Mouse (Mus musculus) midbrain, embryonic 10.5 days (tissue): ENCODE measurements around the gene Fam126a. TPM values are rescaled to one million over a fixed set of nuclear protein-coding genes. Genes with fewer than 3 reads are reported as not detected.

Source experiments
- DNase-seq: peaks from one replicate; pipeline ENCODE4 v3.0.0-alpha.2; 2017; ENCODE audit warnings: low spot score
- H3K27ac ChIP-seq: fragments of 300-500 bp; sonication (generic); replicated peaks from 2 replicates; pipeline ENCODE4 v1.5.1; 2016; ENCODE audit warnings: mild to moderate bottlenecking
- H3K27me3 ChIP-seq: fragments of 300-500 bp; sonication (generic); 2 replicates; pipeline ENCODE4 v1.6.1; 2016; ENCODE audit warnings: low read depth, mild to moderate bottlenecking; ENCODE audit not compliant: poor library complexity, severe bottlenecking
- H3K36me3 ChIP-seq: fragments of 300-500 bp; sonication (generic); 2 replicates; pipeline ENCODE4 v1.6.1; 2016; ENCODE audit warnings: mild to moderate bottlenecking, moderate library complexity
- H3K4me1 ChIP-seq: fragments of 300-500 bp; sonication (generic); 2 replicates; pipeline ENCODE4 v1.6.1; 2016
- H3K4me3 ChIP-seq: fragments of 300-500 bp; sonication (generic); 2 replicates; pipeline ENCODE4 v1.5.1; 2016; ENCODE audit warnings: mild to moderate bottlenecking, moderate library complexity
- H3K9me3 ChIP-seq: fragments of 300-500 bp; sonication (generic); replicated peaks from 2 replicates; pipeline ENCODE4 v1.6.1; 2016; ENCODE audit warnings: mild to moderate bottlenecking
- WGBS: fragments of 180-500 bp; shearing (Covaris S2); methylation state at CpG from one replicate; pipeline ENCODE4 v1.1.7; 2016; 5-methylcytosine and 5-hydroxymethylcytosine counted together
- polyA plus RNA-seq: library from polyadenylated mRNA; unstranded; fragments of >200 nt; fragmentation: Nextera tagmentation; extraction: Ambion mirVana; gene quantifications from 2 replicates; pipeline ENCODE4 v1.2.1, GENCODE M21; 2016

The Fam126a gene
- polyA plus RNA-seq, 1 experiment from 2014 or later: 24.6 TPM

DNA sequence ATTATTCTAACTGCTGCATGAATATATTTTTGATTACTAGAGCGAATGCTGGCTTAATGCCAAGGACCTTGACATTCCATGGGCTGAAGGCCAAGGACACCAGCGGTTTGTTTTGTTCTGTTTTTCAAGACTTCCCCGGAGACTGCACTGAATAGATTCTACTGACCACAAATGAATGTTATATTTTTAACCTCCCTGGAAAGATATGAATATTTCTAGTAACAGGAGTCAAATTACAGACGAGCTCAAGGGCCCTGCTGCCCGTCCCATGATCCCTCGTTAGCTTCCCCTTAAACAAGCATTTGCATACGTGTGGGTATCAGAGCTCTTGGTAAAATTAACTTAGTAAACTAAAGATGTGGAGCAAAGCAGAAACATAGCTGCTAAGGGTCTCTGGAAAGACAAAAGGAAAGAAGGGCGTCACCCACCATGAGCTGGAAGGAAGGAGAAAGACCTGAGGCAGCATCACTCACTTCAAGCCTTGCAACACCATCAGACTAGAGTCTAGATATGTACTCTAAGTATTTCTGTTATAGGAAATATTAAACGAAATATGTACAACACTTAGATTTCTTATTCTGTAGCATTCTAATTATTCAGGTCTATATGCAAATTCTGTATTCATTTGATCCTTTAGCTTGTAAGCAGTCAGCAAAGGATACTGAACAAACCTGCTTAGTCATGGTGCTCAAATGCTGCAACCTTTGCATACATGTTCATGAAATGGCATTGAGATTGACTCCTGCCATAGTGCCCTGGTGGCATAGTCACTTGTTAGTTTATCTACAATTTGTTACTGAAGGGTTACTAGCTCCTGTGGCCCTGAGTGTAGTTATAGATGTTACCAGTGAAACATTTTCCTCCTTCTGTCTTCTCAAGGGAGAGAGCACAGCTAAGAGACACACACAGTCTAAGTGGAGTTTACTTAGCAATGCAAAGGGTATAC lies 23.0 kb upstream of the Fam126a start:
- Histone ChIP-seq H3K27me3 (no peaks in the 10 kb centered on the region), H3K9me3 (peaks cover 14% of the 10 kb centered on the region; the same call in 1 of the 2 replicates), H3K27ac (no peak overlapping the region), H3K4me1 (no peaks in the 10 kb centered on the region), H3K36me3 (no peaks in the 10 kb centered on the region), H3K4me3 (no peak overlapping the region)
- 86% methylated on average over 9 of the region's 9 CpGs for WGBS
- no peak for DNase-seq

DNA sequence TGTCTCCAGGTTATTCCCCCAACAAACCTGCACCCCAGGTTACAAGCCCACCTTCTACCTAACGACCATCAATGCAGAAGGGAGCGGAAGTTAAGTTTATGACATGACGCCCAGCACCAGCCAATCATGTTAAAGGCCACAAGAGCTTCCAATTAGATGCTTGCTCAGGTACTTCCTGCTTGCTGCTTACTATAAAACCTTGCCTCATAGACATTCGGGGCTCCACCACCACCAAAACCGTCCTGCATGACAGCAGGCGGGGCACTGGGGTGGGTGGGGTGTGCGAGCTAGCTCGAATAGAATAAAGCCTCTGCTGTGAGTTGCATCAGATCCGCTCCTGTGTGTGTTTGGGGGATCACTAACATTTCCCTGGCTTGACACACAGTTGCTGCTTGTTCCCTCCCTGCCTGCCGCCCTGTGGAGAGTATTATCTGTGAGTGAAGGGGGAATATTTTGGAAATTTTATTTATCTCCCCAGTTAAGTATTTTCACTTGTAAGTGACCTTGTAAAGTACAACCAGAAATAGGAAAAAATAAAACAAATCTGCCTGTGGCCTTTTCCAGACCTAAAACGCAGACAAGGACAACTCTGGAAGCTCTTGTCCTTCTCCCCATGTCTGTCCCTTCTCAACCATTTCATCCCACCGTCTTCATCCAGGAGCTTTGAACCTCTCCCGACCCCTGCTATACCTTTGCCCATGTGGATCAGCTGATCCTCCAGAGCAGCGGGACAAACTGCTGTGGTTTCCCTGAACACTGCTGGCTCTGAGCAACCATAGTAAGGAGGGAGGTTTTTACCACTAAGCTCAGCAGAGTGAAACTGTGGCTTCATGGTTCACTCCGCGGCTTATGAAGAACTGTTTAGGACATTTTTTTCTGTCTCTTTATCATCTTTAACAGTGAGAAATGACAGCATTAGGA lies 21.5 kb upstream of the Fam126a start:
- DNase-seq: no peak
- Histone ChIP-seq H3K4me3 (no peak overlapping the region), H3K4me1 (peaks cover 3% of the 10 kb centered on the region; the same call in 1 of the 2 replicates), H3K27me3 (no peaks in the 10 kb centered on the region), H3K27ac (no peak overlapping the region), H3K36me3 (no peaks in the 10 kb centered on the region), H3K9me3 (0 out of 2 replicates have a peak, but pooled peaks cover 7% of the 10 kb centered on the region)
- WGBS: 71% methylated on average over 16 of the region's 16 CpGs

DNA sequence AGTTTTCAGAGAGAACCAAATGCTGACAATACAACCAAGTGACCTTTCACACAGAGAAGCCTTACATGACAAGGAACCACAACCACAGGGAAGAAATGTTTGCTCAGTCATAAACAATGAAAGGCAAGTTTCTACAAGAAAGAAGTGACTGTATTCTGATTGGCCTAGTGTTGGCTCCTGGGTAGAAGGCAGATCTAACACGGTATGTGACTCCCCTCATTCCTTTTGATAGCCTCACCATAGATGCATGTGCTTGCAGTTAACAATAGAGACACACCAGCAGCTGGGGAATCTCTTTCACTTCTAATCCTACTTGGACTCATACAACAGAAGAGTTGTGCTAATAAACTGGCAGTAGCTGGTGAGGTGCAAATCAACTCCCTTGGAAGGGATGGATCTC lies 17.3 kb upstream of the Fam126a start:
- H3K27ac ChIP-seq: no peak overlapping the region
- no peaks in the 10 kb centered on the region for H3K27me3 ChIP-seq
- peaks cover 3% of the 10 kb centered on the region; the same call in 1 of the 2 replicates for H3K4me1 ChIP-seq
- no peaks in the 10 kb centered on the region for H3K9me3 ChIP-seq
- WGBS: 41% methylated on average over 1 of the region's 1 CpGs
- DNase-seq: no peak
- H3K4me3 ChIP-seq: no peak overlapping the region
- H3K36me3 ChIP-seq: no peaks in the 10 kb centered on the region

DNA sequence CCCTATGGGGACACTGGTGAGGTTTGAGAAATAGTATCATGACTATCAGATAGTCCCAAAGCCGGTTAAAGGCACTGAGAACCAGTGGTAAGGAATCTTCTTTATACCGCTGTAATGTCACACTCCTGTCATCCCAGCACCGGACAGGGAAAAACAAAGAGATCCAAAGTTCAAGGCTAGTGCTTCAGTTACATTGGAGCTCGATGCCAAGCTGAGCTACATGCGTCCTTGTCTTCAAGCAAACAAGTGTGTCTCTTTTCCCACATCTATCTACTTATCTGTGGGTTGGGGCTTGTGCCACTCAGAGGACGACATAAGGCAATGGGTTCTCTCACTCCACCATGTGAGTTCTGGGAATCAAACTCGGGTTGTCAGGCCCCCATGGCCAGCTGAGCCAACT lies 16.5 kb upstream of the Fam126a start:
- H3K9me3 ChIP-seq: no peaks in the 10 kb centered on the region
- H3K4me1 ChIP-seq: peaks cover 3% of the 10 kb centered on the region; the same call in 1 of the 2 replicates
- no peak overlapping the region for H3K27ac ChIP-seq
- no peaks in the 10 kb centered on the region for H3K27me3 ChIP-seq
- WGBS: 85% methylated on average over 7 of the region's 7 CpGs
- no peak for DNase-seq
- H3K4me3 ChIP-seq: no peak overlapping the region
- H3K36me3 ChIP-seq: no peaks in the 10 kb centered on the region

DNA sequence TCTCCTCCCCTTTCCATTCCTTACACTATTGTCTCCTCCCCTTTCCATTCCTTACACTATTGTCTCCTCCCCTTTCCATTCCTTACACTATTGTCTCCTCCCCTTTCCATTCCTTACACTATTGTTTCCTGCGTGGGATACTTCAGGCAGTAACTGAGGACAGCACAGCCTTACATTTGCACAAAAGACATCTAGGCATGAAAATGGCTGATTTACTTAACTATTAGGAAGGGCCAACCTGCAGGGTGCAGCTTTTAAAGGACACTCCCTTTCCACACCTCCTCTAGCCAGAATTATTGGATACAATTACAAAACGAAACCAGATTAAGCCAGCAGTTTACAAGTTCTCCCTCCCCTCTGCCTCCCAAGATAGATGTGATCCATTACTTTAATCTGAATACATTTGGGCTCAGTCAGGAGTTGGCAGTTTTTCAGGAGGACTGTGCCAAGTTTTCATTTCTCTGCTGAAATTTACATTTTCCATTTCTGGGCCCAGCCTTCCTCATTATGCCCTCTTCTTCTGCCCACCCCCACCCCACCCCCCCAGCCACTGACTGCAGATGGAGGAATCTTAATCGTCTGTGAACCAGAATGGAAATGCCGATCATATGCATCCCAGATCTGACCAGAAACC lies 15.6 kb upstream of the Fam126a start:
- Histone ChIP-seq H3K27me3 (no peaks in the 10 kb centered on the region), H3K4me3 (no peak overlapping the region), H3K9me3 (no peaks in the 10 kb centered on the region), H3K27ac (no peak overlapping the region), H3K4me1 (peaks cover 3% of the 10 kb centered on the region; the same call in 1 of the 2 replicates), H3K36me3 (no peaks in the 10 kb centered on the region)
- WGBS: 81% methylated on average over 4 of the region's 4 CpGs
- no peak for DNase-seq

DNA sequence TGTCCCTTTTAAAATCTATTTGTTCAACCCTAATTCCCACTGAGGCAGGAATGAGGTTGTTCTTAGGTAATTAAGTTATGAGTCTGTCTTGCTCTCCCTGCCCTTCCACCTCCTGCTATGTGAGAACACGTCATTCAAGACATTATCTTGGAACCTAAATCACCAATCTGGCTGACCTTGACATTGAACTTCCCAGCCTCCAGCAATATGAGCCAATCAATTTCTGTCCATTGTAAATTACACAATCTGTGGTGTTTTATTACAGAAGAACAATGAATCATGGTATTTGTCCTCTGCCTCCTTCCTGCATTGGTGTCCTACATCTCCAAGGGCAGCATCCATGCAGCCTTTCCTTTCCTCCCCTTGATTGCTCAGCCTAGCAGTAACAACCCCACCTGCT lies 13.9 kb upstream of the Fam126a start:
- 75% methylated on average over 1 of the region's 1 CpGs for WGBS
- Histone ChIP-seq H3K27me3 (no peaks in the 10 kb centered on the region), H3K4me3 (no peak overlapping the region), H3K36me3 (no peaks in the 10 kb centered on the region), H3K4me1 (peaks cover 3% of the 10 kb centered on the region; the same call in 1 of the 2 replicates), H3K9me3 (no peaks in the 10 kb centered on the region), H3K27ac (no peak overlapping the region)
- no peak for DNase-seq

DNA sequence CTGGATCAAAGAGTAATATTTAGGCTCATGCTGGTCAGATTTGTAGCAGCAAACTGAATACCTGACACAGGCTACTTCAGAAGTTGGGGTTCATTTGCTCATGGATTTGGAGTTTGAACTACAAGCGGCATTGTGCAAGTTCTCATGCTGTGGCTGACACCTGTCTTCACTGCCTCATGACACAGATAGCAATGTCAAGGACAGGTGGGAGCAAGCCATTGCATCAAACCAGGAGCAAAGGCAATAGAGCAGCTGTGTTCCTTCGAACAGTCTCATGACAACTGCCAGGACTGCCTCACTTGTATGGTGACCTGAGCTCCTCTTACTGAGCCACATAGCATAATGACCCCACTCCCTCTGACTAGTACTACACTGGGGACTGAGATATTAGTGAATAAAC lies 12.9 kb upstream of the Fam126a start:
- Histone ChIP-seq H3K4me1 (peaks cover 3% of the 10 kb centered on the region; the same call in 1 of the 2 replicates), H3K4me3 (no peak overlapping the region), H3K27ac (no peak overlapping the region), H3K9me3 (no peaks in the 10 kb centered on the region), H3K36me3 (no peaks in the 10 kb centered on the region), H3K27me3 (no peaks in the 10 kb centered on the region)
- 91% methylated on average over 2 of the region's 2 CpGs for WGBS
- no peak for DNase-seq

DNA sequence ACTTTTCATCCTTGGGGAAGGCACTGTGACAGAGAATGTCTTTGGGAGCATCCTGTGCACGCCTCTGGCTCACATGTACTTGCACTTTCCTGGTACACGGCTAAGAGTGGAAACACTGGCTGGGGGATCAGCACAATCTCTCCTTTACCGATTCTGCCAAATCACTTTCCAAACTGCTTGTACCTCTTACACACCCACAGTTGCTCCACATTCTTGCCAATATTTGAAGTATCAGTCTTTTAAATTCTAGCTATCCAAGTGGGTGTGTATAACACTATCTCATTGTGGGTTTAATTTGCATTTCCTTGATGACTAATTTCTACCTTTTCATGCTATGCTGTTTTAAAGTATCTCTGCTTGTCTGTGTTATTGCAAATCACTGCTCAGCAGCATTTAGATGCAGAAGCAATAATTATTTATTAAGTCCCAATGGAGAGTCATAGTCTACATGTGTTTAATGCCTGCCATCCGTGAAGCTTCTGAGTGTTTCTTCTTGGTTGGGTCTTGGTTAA lies 10.9 kb upstream of the Fam126a start:
- H3K27ac ChIP-seq: no peak overlapping the region
- H3K36me3 ChIP-seq: no peaks in the 10 kb centered on the region
- no peaks in the 10 kb centered on the region for H3K9me3 ChIP-seq
- 84% methylated on average over 4 of the region's 4 CpGs for WGBS
- H3K4me3 ChIP-seq: no peak overlapping the region
- no peaks in the 10 kb centered on the region for H3K4me1 ChIP-seq
- H3K27me3 ChIP-seq: no peaks in the 10 kb centered on the region
- DNase-seq: no peak

DNA sequence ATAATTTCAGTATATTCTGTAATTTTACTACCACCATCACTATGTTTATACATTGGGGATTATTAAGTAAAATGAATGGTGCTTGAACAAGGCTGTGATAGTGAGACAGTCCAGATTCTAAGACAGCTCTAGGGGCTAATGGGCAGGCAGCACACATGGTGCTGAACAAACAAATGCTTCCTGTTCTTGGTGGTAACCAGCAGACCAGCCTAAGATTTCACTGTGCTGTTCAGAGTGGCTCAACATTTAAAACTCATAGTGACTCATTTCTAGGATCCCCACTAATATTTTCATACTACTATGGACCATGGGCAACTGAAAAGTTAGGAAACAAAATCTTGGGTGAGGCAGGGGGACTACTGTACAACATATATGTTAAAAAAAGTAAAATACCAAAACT lies 10.1 kb upstream of the Fam126a start:
- Histone ChIP-seq H3K4me1 (no peaks in the 10 kb centered on the region), H3K27ac (no peak overlapping the region), H3K36me3 (no peaks in the 10 kb centered on the region), H3K9me3 (no peaks in the 10 kb centered on the region), H3K4me3 (no peak overlapping the region), H3K27me3 (no peaks in the 10 kb centered on the region)
- no peak for DNase-seq

DNA sequence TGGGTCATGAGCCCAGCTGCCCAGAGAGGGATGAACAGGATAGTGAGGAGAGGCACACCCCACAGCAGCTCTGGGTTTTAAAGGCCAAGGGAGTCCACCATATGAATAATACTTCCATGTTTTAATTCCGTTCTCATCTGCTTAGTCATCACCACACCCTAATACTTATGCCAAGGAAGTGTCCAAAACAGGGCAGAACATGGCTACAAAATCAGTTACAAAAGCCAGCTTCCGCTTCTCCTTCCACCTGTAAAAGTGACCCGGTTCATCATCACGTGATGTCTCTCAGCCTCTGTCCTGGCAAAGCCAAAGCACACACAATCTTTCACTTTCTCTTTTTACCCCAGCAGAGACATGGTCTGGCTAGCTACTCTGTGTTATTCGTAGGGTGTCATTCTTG lies 8.9 kb upstream of the Fam126a start:
- Histone ChIP-seq H3K9me3 (no peaks in the 10 kb centered on the region), H3K4me1 (no peaks in the 10 kb centered on the region), H3K27ac (no peak overlapping the region), H3K36me3 (no peaks in the 10 kb centered on the region), H3K4me3 (no peak overlapping the region), H3K27me3 (no peaks in the 10 kb centered on the region)
- no peak for DNase-seq
- 87% methylated on average over 5 of the region's 5 CpGs for WGBS

DNA sequence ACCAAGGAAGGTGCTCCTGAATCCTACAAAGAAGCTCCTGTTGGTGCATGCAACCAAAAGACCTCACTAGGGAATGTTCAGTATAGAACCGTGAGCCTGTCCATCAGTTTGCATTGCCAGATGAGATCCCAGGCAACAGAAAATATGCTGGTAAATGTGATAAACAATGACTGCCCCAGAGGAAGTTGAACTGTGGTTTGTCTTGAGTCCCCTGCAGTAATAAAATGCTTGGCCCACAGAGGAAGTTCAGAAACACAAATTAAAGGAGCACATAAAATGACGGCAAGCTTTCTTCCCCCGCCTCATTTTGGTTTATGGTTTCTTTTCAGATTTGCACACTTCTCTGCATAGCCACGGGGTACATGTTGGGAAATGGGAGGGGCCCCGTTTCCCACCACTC lies 8.3 kb upstream of the Fam126a start:
- no peak overlapping the region for H3K4me3 ChIP-seq
- no peak overlapping the region for H3K27ac ChIP-seq
- no peaks in the 10 kb centered on the region for H3K27me3 ChIP-seq
- no peak for DNase-seq
- WGBS: 81% methylated on average over 5 of the region's 5 CpGs
- H3K4me1 ChIP-seq: no peaks in the 10 kb centered on the region
- H3K36me3 ChIP-seq: no peaks in the 10 kb centered on the region
- no peaks in the 10 kb centered on the region for H3K9me3 ChIP-seq

DNA sequence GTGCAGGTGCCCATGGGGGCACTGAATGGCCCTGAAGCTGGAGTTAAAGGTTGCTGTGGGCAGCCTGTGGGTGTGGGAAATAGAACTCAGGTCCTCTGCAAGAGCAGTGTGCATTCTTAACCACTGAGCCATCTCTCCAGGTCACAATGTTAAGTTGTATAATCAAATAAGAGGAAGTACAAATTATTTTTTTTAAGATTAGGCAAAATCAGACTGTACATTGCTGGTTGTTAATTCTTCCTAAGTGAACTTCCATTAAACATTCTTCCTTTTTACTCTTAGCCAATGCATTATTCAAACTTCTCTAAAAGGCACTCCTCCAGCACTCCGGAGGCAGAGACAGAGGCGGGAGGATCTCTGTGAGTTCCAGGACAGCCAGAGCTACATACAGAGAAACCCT lies 7.7 kb upstream of the Fam126a start:
- H3K27me3 ChIP-seq: no peaks in the 10 kb centered on the region
- H3K36me3 ChIP-seq: no peaks in the 10 kb centered on the region
- WGBS: 98% methylated on average over 2 of the region's 2 CpGs
- no peaks in the 10 kb centered on the region for H3K4me1 ChIP-seq
- H3K9me3 ChIP-seq: no peaks in the 10 kb centered on the region
- no peak for DNase-seq
- no peak overlapping the region for H3K4me3 ChIP-seq
- H3K27ac ChIP-seq: no peak overlapping the region
